Mouse (Mus musculus): ENCODE results near the gene Brd7. TPM values are rescaled to one million over a fixed set of nuclear protein-coding genes. Genes with fewer than 3 reads are reported as not detected.

The Brd7 gene
- polyA plus RNA-seq, 1 experiment from 2014 or later = 60.3 TPM

GRCm38 (mm10) chr8:88334975-88335374, 27.0 kb downstream of the Brd7 start:
- Histone ChIP-seq H3K4me1 (ENCODE audit: control insufficient read depth, insufficient read depth, low read length) (peaks cover 25% of the 10 kb centered on the region), H3K27me3 (ENCODE audit: control insufficient read depth, insufficient read depth, low read length) (no peaks in the 10 kb centered on the region), H3K9me3 (replicated peaks; ENCODE audit: control insufficient read depth, low read length) (no peaks in the 10 kb centered on the region), H3K27ac (ENCODE audit: low read length) (peak overlapping the region; percentile 77), H3K36me3 (ENCODE audit: control insufficient read depth, insufficient read depth) (peaks cover 57% of the 10 kb centered on the region), H3K4me3 (ENCODE audit: low read length) (no peak overlapping the region), H3K4me2 (ENCODE audit: low read depth, low read length) (no peak overlapping the region), H3K9ac (ENCODE audit: low read length) (no peak overlapping the region)
- ATAC-seq (replicated peaks; ENCODE audit: extremely low read depth, insufficient read depth, low FRiP score) = no peak
- 54% methylated on average over 3 of the region's 3 CpGs for WGBS

- no peaks in the 10 kb centered on the region for H3K27me3 ChIP-seq (ENCODE audit: control insufficient read depth, insufficient read depth, low read length)
- 48% methylated on average over 2 of the region's 2 CpGs for WGBS
These were observed 27.6 kb downstream of the Brd7 start for GRCm38 (mm10) chr8:88334384-88334783.

GRCm38 (mm10) chr8:88330816-88331215, 31.2 kb downstream of the Brd7 start:
- Histone ChIP-seq H3K4me3 (ENCODE audit: low read length) (no peak overlapping the region), H3K4me1 (ENCODE audit: control insufficient read depth, insufficient read depth, low read length) (peaks cover 13% of the 10 kb centered on the region), H3K4me2 (ENCODE audit: low read depth, low read length) (no peak overlapping the region), H3K36me3 (ENCODE audit: control insufficient read depth, insufficient read depth) (peaks cover 63% of the 10 kb centered on the region), H3K9me3 (replicated peaks; ENCODE audit: control insufficient read depth, low read length) (no peaks in the 10 kb centered on the region), H3K27ac (ENCODE audit: low read length) (no peak overlapping the region), H3K9ac (ENCODE audit: low read length) (no peak overlapping the region), H3K27me3 (ENCODE audit: control insufficient read depth, insufficient read depth, low read length) (no peaks in the 10 kb centered on the region)
- no peak for ATAC-seq (replicated peaks; ENCODE audit: extremely low read depth, insufficient read depth, low FRiP score)
- 86% methylated on average over 3 of the region's 3 CpGs for WGBS

More at GRCm38 (mm10) chr8:88334384-88334783, 27.6 kb downstream of the Brd7 start:
- peaks cover 20% of the 10 kb centered on the region for H3K4me1 ChIP-seq (ENCODE audit: control insufficient read depth, insufficient read depth, low read length)
- no peak overlapping the region for H3K4me2 ChIP-seq (ENCODE audit: low read depth, low read length)
- H3K27ac ChIP-seq (ENCODE audit: low read length) = peak overlapping the region; percentile 77
- H3K36me3 ChIP-seq (ENCODE audit: control insufficient read depth, insufficient read depth) = peaks cover 56% of the 10 kb centered on the region
- H3K9me3 ChIP-seq (replicated peaks; ENCODE audit: control insufficient read depth, low read length) = no peaks in the 10 kb centered on the region
- H3K9ac ChIP-seq (ENCODE audit: low read length) = no peak overlapping the region
- peak; percentile 85 for ATAC-seq (replicated peaks; ENCODE audit: extremely low read depth, insufficient read depth, low FRiP score)
- no peak overlapping the region for H3K4me3 ChIP-seq (ENCODE audit: low read length)

GRCm38 (mm10) chr8:88328689-88329088, 33.3 kb downstream of the Brd7 start:
- Histone ChIP-seq H3K9me3 (replicated peaks; ENCODE audit: control insufficient read depth, low read length) (no peaks in the 10 kb centered on the region), H3K27me3 (ENCODE audit: control insufficient read depth, insufficient read depth, low read length) (no peaks in the 10 kb centered on the region), H3K4me2 (ENCODE audit: low read depth, low read length) (no peak overlapping the region), H3K4me1 (ENCODE audit: control insufficient read depth, insufficient read depth, low read length) (peaks cover 4% of the 10 kb centered on the region), H3K4me3 (ENCODE audit: low read length) (no peak overlapping the region), H3K36me3 (ENCODE audit: control insufficient read depth, insufficient read depth) (peaks cover 57% of the 10 kb centered on the region), H3K27ac (ENCODE audit: low read length) (no peak overlapping the region), H3K9ac (ENCODE audit: low read length) (no peak overlapping the region)
- 81% methylated on average over 6 of the region's 6 CpGs for WGBS
- ATAC-seq (replicated peaks; ENCODE audit: extremely low read depth, insufficient read depth, low FRiP score) = no peak

GRCm38 (mm10) chr8:88326328-88326727, 35.7 kb downstream of the Brd7 start:
- H3K9ac ChIP-seq (ENCODE audit: low read length) = no peak overlapping the region
- H3K4me2 ChIP-seq (ENCODE audit: low read depth, low read length) = no peak overlapping the region
- H3K4me1 ChIP-seq (ENCODE audit: control insufficient read depth, insufficient read depth, low read length) = no peaks in the 10 kb centered on the region
- H3K4me3 ChIP-seq (ENCODE audit: low read length) = no peak overlapping the region
- H3K27me3 ChIP-seq (ENCODE audit: control insufficient read depth, insufficient read depth, low read length) = no peaks in the 10 kb centered on the region
- no peak overlapping the region for H3K27ac ChIP-seq (ENCODE audit: low read length)
- H3K9me3 ChIP-seq (replicated peaks; ENCODE audit: control insufficient read depth, low read length) = no peaks in the 10 kb centered on the region
- 92% methylated on average over 12 of the region's 12 CpGs for WGBS
- no peak for ATAC-seq (replicated peaks; ENCODE audit: extremely low read depth, insufficient read depth, low FRiP score)
- H3K36me3 ChIP-seq (ENCODE audit: control insufficient read depth, insufficient read depth) = peaks cover 38% of the 10 kb centered on the region

GRCm38 (mm10) chr8:88325795-88326194, 36.2 kb downstream of the Brd7 start:
- H3K9ac ChIP-seq (ENCODE audit: low read length) = no peak overlapping the region
- no peak overlapping the region for H3K4me2 ChIP-seq (ENCODE audit: low read depth, low read length)
- WGBS = 89% methylated on average over 5 of the region's 5 CpGs
- H3K27me3 ChIP-seq (ENCODE audit: control insufficient read depth, insufficient read depth, low read length) = no peaks in the 10 kb centered on the region
- H3K9me3 ChIP-seq (replicated peaks; ENCODE audit: control insufficient read depth, low read length) = no peaks in the 10 kb centered on the region
- no peak overlapping the region for H3K27ac ChIP-seq (ENCODE audit: low read length)
- no peak overlapping the region for H3K4me3 ChIP-seq (ENCODE audit: low read length)
- H3K36me3 ChIP-seq (ENCODE audit: control insufficient read depth, insufficient read depth) = peaks cover 34% of the 10 kb centered on the region
- no peak for ATAC-seq (replicated peaks; ENCODE audit: extremely low read depth, insufficient read depth, low FRiP score)
- H3K4me1 ChIP-seq (ENCODE audit: control insufficient read depth, insufficient read depth, low read length) = no peaks in the 10 kb centered on the region

- H3K27me3 ChIP-seq (ENCODE audit: control insufficient read depth, insufficient read depth, low read length) = no peaks in the 10 kb centered on the region
- H3K36me3 ChIP-seq (ENCODE audit: control insufficient read depth, insufficient read depth) = peaks cover 33% of the 10 kb centered on the region
- no peak overlapping the region for H3K4me3 ChIP-seq (ENCODE audit: low read length)
- no peaks in the 10 kb centered on the region for H3K9me3 ChIP-seq (replicated peaks; ENCODE audit: control insufficient read depth, low read length)
- no peak overlapping the region for H3K27ac ChIP-seq (ENCODE audit: low read length)
- WGBS = 42% methylated on average over 5 of the region's 5 CpGs
- H3K9ac ChIP-seq (ENCODE audit: low read length) = no peak overlapping the region
- no peaks in the 10 kb centered on the region for H3K4me1 ChIP-seq (ENCODE audit: control insufficient read depth, insufficient read depth, low read length)
- no peak overlapping the region for H3K4me2 ChIP-seq (ENCODE audit: low read depth, low read length)
- ATAC-seq (replicated peaks; ENCODE audit: extremely low read depth, insufficient read depth, low FRiP score) = no peak
These were observed 36.7 kb downstream of the Brd7 start for GRCm38 (mm10) chr8:88325251-88325650.

- no peaks in the 10 kb centered on the region for H3K4me1 ChIP-seq (ENCODE audit: control insufficient read depth, insufficient read depth, low read length)
- no peaks in the 10 kb centered on the region for H3K9me3 ChIP-seq (replicated peaks; ENCODE audit: control insufficient read depth, low read length)
- H3K27me3 ChIP-seq (ENCODE audit: control insufficient read depth, insufficient read depth, low read length) = no peaks in the 10 kb centered on the region
- 78% methylated on average over 11 of the region's 11 CpGs for WGBS
- no peak overlapping the region for H3K4me3 ChIP-seq (ENCODE audit: low read length)
- no peak overlapping the region for H3K4me2 ChIP-seq (ENCODE audit: low read depth, low read length)
- H3K36me3 ChIP-seq (ENCODE audit: control insufficient read depth, insufficient read depth) = peaks cover 29% of the 10 kb centered on the region
- H3K9ac ChIP-seq (ENCODE audit: low read length) = no peak overlapping the region
- no peak overlapping the region for H3K27ac ChIP-seq (ENCODE audit: low read length)
- ATAC-seq (replicated peaks; ENCODE audit: extremely low read depth, insufficient read depth, low FRiP score) = no peak
These were observed 37.2 kb downstream of the Brd7 start for GRCm38 (mm10) chr8:88324760-88325159.

- Histone ChIP-seq H3K9me3 (replicated peaks; ENCODE audit: control insufficient read depth, low read length) (no peaks in the 10 kb centered on the region), H3K4me2 (ENCODE audit: low read depth, low read length) (no peak overlapping the region), H3K9ac (ENCODE audit: low read length) (no peak overlapping the region), H3K36me3 (ENCODE audit: control insufficient read depth, insufficient read depth) (peaks cover 21% of the 10 kb centered on the region), H3K4me3 (ENCODE audit: low read length) (no peak overlapping the region), H3K27ac (ENCODE audit: low read length) (no peak overlapping the region), H3K27me3 (ENCODE audit: control insufficient read depth, insufficient read depth, low read length) (no peaks in the 10 kb centered on the region), H3K4me1 (ENCODE audit: control insufficient read depth, insufficient read depth, low read length) (no peaks in the 10 kb centered on the region)
- WGBS = 90% methylated on average over 5 of the region's 5 CpGs
- no peak for ATAC-seq (replicated peaks; ENCODE audit: extremely low read depth, insufficient read depth, low FRiP score)
These were observed 38.5 kb downstream of the Brd7 start for GRCm38 (mm10) chr8:88323523-88323922.

All from heart, embryonic 16.5 days (tissue).